Mouse (Mus musculus) liver, embryonic 14.5 days (tissue): ENCODE measurements around the gene Dnaja1.

Source experiments
- CTCF ChIP-seq: IDR thresholded peaks from 2 replicates; pipeline ENCODE4 v1.5.1; 2016; ENCODE audit warnings: antibody characterized with exemption, low read depth, control low read depth
- EP300 ChIP-seq: IDR thresholded peaks from 2 replicates; pipeline ENCODE4 v1.6.1; 2016; ENCODE audit warnings: antibody characterized with exemption, low read depth

- TF ChIP-seq CTCF (no peak), EP300 (no peak)
Observed at GRCm38 (mm10) chr4:40697059-40697458, 24.9 kb upstream of the Dnaja1 start.
